Mouse (Mus musculus): ENCODE results near the gene Cxcl13.

GRCm38 (mm10) chr5:95936068-95936467 lies 20.7 kb upstream of the Cxcl13 start:
- TF ChIP-seq CTCF (IDR thresholded peaks at IDR 0.05 in 2 of 3, conservative IDR thresholded peaks at IDR 0.05 in 1 of 3; ENCODE audit: control insufficient read depth in 1 of 3, insufficient read depth in 1 of 3, low read depth in 2 of 3, low read length in 3 of 3, poor library complexity in 1 of 3, severe bottlenecking in 1 of 3) (no peak), MAFK (IDR thresholded peaks at IDR 0.05; ENCODE audit: borderline replicate concordance, low read depth, low read length) (no peak), POLR2A (IDR thresholded peaks at IDR 0.05; ENCODE audit: control insufficient read depth in 1 of 2, insufficient read depth in 1 of 2, low read depth in 1 of 2, low read length in 2 of 2, poor library complexity in 1 of 2) (no peak), ZNF384 (IDR thresholded peaks at IDR 0.05; ENCODE audit: low read depth, low read length) (no peak), GATA1 (IDR thresholded peaks at IDR 0.05; ENCODE audit: low read depth, low read length) (no peak)

Measured in MEL (cell line).